Mouse (Mus musculus) cerebellum, adult (tissue): ENCODE results near the gene Calr3.

Experiments
- ATAC-seq: cut with Nextera tagmentation; 2 replicates; pipeline ENCODE4 v1.9.2; 2017; ENCODE audit warnings: mild to moderate bottlenecking, moderate library complexity, mixed read lengths; ENCODE audit not compliant: insufficient number of reproducible peaks, low FRiP score, low TSS enrichment

Gene Calr3

DNA sequence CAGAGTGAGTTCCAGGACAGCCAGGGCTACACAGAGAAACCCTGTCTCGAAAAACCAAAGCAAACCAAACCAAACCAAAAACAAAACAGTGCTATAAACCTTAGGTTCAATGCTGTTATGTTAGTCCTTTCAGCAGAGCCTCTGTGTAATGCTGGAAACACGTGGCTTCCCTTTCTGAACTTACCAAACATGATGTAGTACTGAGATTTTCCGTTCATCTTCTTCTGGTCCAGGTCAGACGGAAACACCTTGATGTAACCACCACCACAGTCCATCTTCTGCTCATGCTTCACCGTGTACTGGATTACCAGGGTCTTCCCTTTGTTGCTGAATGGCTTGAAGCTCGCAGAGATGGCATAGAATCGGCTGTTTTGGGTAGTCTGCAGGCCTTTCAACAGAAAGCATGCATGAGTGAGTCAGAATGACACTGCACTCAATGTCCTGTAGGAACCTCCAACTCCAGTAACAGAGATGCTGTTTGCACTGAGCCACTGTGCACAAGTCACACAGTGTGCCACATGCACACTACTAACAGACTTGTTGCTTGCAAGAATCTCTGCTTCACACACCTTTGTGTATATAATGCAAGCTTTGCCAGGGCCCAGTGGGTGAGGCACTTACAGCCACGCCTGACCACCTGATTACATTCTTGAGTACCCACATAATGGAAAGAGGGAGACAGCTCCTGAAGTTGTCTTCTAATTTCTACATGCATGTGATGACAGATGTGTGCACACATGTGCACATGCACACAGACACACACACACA lies 5.2 kb downstream of the Calr3 start:
- no peak for ATAC-seq

DNA sequence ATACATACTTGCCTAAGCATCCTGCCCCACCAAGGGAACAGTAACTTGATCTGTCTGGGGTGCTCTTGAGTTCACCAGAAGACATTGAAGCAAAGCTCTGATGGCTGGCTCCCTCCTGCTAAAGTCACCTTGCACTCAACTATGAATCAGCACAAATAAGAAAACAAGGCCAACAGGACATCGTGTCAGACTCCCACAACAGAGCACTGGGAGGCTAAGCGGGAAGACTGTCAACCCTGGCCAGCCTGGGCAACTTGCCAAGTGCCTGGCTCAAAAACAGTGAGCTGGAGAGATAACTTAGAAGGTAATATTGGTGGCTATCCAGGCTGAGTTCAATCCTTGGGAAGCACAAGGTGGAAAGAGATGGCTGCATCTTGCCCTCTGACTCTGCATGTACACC lies 8.7 kb downstream of the Calr3 start:
- ATAC-seq = no peak

DNA sequence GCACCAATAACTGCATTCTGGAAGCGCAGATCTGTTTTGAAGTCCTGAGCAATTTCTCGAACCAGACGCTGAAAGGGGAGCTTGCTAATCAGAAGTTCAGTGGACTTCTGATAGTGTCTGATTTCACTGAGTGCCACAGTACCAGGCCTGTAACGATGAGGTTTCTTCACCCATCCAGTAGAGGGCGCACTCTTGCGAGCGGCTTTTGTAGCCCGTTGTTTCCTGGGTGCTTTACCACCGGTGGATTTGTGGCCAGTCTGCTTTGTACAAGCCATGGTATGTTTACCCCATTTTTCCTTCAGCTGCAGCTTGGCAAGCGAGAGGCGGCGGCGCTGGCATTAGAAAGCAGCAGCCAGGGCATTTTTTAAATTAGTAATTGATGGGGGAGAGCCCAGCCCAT lies 14.0 kb downstream of the Calr3 start:
- ATAC-seq = no peak

DNA sequence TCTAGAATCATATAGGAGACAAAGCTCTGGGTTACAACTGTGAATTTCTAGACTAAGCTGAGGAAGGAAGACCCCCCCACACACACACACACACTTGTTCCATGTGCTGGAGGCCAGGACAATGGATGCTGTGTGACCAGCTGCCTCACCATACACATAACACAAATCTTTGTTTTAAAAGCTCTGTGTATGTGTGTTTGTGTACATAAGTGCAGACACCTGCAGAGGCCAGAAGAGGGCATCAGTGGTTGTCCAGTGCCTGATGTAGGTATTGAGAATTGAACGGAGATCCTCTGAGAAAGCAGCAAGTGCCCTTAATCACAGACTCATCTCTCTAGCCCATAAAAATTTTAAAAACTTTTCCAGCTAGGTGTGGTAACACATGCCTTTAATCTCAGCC lies 20.7 kb downstream of the Calr3 start:
- ATAC-seq = no peak

DNA sequence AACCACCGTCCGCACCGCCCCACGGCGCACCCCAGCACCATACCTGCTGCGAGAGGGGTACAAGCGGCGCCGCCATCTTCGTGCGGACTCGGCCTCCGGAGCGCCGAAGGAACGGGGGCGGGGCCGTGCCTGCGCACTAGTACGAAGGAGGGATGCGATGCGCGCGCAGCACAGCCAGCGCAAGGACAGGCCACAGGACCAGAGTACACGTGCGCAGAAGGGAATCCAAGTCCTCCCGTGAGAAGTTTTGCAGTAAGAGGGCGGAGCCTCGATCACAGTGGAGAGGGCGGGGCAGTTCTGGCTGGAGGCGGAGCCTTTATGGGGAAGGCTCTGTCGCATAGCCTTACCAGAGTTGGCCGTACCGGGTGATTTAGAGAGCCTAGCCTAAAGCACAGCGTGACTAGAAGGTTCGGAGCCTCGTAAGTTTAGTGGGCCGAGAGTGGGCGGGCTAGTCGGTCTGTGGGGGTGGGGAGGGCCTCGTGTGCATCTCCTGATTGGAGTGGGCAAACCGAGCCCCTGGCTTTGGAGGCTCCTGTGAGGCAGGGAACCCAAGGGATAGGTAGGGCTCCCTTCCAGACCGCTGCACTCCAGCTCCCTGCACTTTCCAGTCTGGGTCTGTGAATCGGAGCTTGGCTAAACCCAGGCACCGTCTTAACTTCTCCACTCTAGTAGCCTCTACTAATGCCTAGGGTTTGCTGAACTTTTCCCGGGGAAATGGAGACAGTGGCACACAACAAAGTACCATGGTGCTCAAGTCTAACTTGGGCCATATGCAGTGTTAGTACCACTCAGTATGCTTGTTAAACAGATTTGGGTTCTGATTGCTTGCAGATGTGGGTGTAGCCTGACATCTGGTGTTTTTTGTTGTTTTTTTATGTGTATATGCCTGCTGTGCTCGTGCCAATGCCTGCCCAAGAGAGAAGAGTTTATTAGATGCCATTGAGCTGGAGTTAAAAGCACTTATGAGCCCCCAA lies 22.0 kb downstream of the Calr3 start, which contains the start of gene Eps15l1:
Gene Eps15l1, minus strand, starts transcription at position 99 of the 974 bp plus-strand sequence.
- peak; percentile 92 for ATAC-seq

DNA sequence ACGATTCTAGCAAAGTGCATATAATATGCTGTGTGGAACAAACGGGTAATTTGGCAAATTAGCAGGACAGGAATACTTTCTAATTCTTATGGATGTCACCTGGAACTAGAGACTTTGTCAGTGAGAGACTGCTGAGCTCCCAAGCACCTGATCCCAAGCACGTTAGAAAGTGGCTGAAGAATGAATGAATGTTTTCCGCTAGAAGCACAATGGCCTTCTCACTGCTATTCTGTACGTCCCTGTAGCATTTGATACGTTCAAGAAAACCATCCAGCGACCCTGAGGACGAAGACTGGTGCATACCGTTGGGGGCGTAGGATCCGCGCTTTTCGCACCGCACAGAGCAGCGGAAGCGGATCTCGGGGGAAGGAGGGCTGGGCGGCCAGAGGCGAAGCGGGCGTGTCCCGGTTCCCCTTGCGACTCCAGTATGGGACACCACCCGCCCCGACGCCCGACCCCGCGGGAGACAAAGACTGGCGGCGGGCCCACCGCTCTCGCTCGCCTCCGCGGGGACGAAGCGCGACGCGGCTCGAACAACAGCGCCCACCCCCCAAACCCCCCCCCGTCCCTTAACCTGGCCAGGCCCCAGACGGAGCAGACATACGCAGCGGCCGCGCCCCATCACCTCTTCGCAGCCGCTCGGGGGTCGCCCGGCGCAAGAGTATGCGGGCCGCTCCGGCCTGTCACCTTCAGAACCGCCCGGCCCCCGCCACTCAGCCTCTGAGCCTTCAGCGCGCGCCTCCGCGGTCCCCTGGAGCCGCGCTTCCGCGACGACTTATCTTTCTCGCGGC lies 22.9 kb downstream of the Calr3 start:
- ATAC-seq = no peak

DNA sequence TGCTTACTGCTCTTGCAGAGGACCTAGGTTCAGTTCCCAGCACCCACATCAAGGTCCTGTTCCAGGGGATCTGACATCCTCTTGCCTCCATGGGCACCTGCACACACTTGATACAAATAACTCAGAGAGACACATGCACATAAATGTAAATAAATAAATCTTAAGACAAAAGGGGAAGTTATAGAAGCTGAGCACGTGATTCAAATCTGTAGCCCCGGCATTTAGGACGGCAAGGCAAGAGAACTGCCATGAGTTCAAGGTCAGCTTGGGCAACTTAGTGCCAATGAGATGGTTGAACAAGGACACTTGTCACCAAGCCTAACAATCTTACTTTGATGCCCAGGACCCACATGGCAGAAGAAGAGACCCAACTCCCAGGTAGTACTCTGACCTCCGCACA lies 25.6 kb downstream of the Calr3 start:
- no peak for ATAC-seq

DNA sequence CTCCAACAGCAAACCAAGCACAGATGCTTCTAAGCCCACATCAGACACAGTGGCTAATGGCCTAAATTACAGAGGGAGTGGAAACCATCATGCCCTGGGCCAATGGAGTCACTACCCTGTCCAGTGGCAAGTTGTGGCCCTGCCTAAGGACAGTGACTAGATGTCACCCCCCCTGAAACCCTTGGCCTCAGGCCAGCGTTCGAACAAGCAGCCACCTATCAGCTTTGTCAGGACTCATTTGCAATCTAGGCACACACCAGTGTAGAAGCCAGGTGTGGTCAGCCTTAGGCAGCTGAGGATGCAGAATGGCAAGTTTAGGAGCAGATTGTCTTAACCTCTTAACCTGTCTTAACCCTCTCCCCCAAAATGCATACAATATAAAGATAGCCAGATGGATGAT lies 28.4 kb downstream of the Calr3 start:
- ATAC-seq = no peak

DNA sequence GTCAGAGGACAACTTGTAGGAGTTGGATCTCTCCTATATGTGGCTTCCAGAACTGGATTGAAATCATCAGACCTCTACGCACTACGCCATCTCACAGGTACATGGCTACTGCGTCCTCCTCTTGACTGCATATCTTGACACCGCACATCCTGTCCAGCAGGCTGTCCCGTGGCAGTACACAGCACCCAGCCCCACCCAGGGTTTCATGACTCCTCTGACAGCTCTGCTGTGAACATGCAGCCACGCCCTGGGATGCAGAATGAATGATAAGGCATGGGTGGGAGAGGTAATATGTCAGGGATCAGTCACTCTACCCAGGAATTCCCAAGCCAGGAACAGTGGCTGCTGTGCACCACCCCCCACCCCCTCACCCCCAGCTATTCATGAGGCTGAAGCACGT lies 29.8 kb downstream of the Calr3 start:
- ATAC-seq = no peak

DNA sequence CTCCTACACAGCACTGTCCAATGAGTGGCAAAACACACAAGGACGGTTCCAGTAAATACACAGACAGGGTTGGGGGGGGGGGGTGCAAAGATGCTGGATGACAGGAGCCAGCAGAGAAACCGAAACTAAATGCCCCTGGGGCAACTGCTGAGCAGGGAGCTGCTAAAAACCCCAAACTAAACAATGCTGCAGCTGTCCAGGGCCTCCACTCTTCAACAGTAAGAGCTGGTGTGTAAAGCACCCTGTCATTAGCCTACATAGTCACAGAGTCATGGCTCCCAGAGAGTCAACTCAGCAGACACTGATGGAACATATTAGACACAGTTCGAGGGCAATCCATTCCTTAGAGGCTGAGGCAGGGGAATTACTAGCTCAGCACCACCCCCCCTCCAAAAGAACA lies 34.2 kb downstream of the Calr3 start:
- ATAC-seq = no peak

DNA sequence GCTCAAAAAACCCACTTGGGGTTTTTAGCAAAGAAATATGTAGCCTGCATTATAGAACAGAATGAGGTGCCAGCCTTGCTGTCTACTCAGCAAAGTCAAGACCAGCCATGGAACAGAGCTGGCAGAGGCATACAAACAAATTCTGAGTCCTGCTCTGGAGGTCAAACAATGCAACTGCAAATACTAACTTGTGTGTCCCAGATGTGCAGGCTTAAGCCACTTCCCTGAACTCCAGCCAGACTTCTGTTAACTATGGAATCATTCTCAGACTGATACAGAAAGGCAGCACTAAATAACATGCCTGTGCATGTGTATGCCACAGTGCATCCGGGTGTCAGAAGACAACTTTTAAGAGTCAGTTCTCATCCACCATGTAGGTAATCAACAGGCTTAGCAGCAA lies 35.8 kb downstream of the Calr3 start:
- no peak for ATAC-seq

DNA sequence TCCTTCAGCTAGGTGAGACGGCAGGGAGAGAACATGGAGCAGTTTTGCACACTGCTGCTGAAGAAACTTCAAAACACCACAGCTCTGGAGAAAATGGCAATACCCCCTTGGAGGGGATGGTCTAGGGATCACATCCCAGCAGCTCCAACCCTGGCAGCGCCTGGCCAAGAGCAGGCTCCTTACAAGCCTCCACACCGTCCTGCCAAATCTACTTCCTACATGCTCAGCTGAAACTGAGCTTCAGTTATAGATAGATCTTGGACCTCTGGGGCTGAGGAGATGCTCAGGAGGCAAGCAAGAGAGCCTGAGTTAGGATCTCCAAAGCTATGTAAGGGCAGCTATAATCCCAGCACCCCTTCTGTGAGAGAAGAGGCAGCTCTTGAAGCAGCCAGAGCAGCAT lies 40.7 kb downstream of the Calr3 start:
- no peak for ATAC-seq

DNA sequence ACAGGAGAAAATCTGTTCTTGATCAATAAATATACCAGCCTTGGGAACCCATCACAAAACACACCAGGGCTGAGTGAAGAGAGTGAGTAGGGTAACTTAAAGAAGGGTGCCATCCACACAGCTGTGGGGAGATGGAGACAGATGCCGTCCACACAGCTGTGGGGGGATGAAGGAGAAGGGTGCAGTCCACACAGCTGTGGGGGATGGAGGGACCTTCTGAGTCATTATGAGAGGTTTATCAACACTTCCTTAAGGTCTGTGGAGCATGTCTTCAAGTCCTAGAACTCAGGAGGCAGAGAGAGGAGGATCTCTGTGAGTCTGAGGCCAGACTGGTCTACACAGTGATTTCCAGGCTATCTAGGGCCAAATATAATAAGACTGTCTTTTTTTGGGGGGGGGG lies 42.3 kb downstream of the Calr3 start:
- no peak for ATAC-seq

DNA sequence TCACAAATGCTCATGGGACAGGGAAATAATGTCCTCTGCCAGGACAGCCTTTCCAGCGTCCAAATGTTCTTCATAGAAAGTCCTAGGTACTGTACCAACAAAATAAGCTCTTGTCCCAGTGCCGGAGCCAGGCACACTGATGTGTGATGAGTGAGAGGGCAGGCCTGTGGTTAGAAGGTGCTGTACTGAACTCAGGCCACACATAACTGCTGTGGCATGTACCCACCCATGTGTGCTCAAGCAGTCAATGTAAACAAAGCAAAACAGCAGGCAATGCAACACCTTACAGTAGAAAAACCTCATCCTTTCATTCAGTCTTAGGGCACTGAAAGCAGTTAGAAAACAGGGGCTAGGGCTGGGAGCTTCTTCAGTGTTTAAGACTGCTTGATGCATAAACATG lies 57.9 kb downstream of the Calr3 start:
- ATAC-seq = no peak

DNA sequence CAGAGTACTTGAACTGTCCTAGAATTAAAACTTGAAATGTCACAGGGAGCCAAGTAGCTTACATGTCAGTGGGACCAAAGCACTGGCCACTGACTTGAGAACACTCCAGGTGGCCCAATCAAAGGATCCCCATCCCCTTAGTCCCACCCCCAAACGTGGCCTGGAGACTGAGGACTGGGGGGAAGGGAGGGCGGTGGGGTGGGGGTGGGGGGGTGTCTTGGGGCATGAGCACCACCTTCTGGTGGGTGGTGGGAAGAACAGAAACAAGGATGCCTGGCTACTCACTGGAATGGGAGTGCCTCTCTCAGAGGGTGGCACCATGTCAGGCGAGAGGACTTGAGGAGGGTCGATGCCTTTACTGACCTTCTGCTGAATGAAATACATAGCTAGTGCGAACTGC lies 61.3 kb downstream of the Calr3 start:
- ATAC-seq = no peak

DNA sequence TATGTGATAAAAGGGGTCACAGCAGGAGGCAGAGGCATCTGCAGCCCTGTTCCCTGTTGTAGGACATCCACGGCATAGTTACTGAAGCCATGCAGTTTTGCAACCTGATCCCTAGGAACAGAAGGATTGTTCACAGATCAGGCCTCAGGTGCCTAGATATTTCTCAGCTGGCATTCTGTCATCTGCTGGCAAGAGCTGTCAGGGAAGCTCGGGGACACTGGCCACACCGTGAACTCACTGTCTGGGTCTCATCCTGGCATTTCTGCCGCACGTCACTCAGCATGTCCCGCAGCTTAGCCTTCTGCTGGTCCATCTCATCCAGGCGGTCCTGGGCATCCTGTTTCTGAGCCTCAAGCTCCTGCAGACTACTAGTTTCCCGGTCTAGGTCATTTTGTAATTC lies 63.0 kb downstream of the Calr3 start:
- ATAC-seq = peak; percentile 66

DNA sequence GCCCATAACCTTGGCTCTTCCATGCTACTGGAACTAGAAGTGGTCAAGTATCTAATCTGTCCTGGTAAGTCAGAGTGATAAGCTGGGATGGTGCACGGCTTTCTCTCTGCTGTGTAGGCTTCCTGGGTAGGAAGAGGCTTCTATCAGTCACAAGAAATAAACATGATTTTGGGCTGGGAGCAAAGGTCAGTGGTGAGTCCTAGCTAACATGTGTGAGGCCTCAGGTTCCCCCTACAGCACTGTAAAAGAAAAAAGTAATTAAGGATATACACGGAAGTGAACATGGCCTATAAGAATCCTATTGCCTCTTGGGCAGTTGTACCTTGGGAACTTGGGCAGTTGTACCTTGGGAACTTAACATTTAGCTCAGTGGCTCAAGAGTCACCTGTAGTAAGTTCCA lies 66.8 kb downstream of the Calr3 start:
- no peak for ATAC-seq

DNA sequence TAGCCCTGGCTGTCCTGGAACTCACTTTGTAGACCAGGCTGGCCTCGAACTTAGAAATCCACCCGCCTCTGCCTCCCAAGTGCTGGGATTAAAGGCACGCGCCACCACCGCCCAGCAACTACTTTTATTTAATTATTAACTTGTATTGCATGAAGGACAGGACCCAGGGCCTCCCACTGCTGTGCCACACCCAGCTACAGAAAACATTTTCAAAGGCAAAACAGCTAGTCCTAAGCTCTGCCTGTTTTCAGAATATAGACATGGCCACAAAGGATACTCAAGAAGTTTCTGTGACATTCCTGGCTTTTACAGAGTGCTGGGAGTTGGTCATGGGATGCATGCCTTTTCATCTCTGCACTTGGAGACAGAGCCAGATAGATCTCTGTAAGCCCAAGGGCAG lies 67.4 kb downstream of the Calr3 start:
- no peak for ATAC-seq

DNA sequence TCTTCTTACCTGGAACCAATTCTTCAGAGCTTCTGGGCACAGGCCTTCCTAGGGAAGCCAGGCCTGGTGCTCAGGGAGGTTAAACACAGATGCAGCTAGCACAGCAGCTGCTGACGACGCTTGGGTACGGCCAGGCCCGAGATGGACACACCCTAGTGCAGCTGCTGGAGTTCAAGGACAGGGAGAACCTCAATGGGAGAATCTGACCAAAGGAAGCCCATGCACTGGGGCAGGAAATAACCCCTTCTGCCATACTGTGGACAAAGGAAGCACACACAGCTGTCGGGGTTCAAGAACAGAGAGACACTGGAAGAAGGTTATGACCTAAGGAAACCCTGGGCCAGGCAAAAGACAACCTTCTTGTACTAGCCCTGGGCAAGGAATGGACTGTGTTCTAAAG lies 68.5 kb downstream of the Calr3 start:
- ATAC-seq = no peak
